Mouse (Mus musculus): Measurements from ENCODE around the gene Leo1. TPM values are rescaled to one million over a fixed set of nuclear protein-coding genes. Genes with fewer than 3 reads are reported as not detected.
A peak's percentile ranks its signal among the peaks of the same experiment; 100 is the strongest.

Leo1 gene
- total RNA-seq, 1 experiment: 66.2 TPM

GRCm38 (mm10) chr9:75504311-75504710 lies 63.0 kb downstream of the Leo1 start:
- in situ Hi-C loops (cut with MboI; ENCODE audit: low sequenced_read_pairs in 2 of 2, unreplicated experiment in 2 of 2): no loop called here
- H3K4me1 ChIP-seq (ENCODE audit: control insufficient read depth in 2 of 2, insufficient read depth in 2 of 2, low read length in 2 of 2, poor library complexity in 1 of 2): no peaks in the 10 kb centered on the region
- TF ChIP-seq MAFK (IDR thresholded peaks at IDR 0.05; ENCODE audit: insufficient read depth, low read depth, low read length): no peak
- H3K36me3 ChIP-seq (ENCODE audit: control insufficient read depth, insufficient read depth, low read length, poor library complexity, severe bottlenecking): peaks cover 7% of the 10 kb centered on the region; the same call in 1 of the 2 replicates
- H3K9me3 ChIP-seq (ENCODE audit: control insufficient read depth, insufficient read depth, low read depth, low read length): no peaks in the 10 kb centered on the region
- no peak overlapping the region for H3K27ac ChIP-seq (ENCODE audit: insufficient read depth, low read depth, low read length, poor library complexity, severe bottlenecking)
- no peak for DNase-seq (ENCODE audit: low read depth, low spot score)
- no peak overlapping the region for H3K9ac ChIP-seq (ENCODE audit: insufficient read depth, low read depth, low read length, poor library complexity, severe bottlenecking)
- no peak overlapping the region for H3K4me3 ChIP-seq (ENCODE audit: insufficient read depth in 1 of 2, low read depth in 1 of 2, low read length in 2 of 2, poor library complexity in 1 of 2, severe bottlenecking in 1 of 2)

- peak; percentile 53; the same call in 1 of the 2 replicates for TF ChIP-seq MAFK (IDR thresholded peaks at IDR 0.05; ENCODE audit: insufficient read depth, low read depth, low read length)
- TF ChIP-seq HCFC1 (IDR thresholded peaks at IDR 0.05; ENCODE audit: borderline replicate concordance, insufficient read depth, low read length): no peak
- H3K36me3 ChIP-seq (ENCODE audit: control insufficient read depth, insufficient read depth, low read length, poor library complexity, severe bottlenecking): peaks cover 4% of the 10 kb centered on the region
Observed at GRCm38 (mm10) chr9:75511236-75511939, 70.1 kb downstream of the Leo1 start.

GRCm38 (mm10) chr9:75515464-75516113 lies 74.3 kb downstream of the Leo1 start:
- H3K36me3 ChIP-seq (ENCODE audit: control insufficient read depth, insufficient read depth, low read length, poor library complexity, severe bottlenecking): no peaks in the 10 kb centered on the region; the same call in 1 of the 2 replicates
- peak; percentile 59 for DNase-seq (ENCODE audit: low read depth, low spot score)
- in situ Hi-C loops (cut with MboI; ENCODE audit: low sequenced_read_pairs in 2 of 2, unreplicated experiment in 2 of 2): no loop called here
- no peaks in the 10 kb centered on the region for H3K4me1 ChIP-seq (ENCODE audit: control insufficient read depth in 2 of 2, insufficient read depth in 2 of 2, low read length in 2 of 2, poor library complexity in 1 of 2)
- no peak overlapping the region for H3K27ac ChIP-seq (ENCODE audit: insufficient read depth, low read depth, low read length, poor library complexity, severe bottlenecking)
- no peak overlapping the region for H3K4me3 ChIP-seq (ENCODE audit: insufficient read depth in 1 of 2, low read depth in 1 of 2, low read length in 2 of 2, poor library complexity in 1 of 2, severe bottlenecking in 1 of 2)
- no peak overlapping the region for H3K9ac ChIP-seq (ENCODE audit: insufficient read depth, low read depth, low read length, poor library complexity, severe bottlenecking)
- H3K9me3 ChIP-seq (ENCODE audit: control insufficient read depth, insufficient read depth, low read depth, low read length): no peaks in the 10 kb centered on the region
- TF ChIP-seq HCFC1 (IDR thresholded peaks at IDR 0.05; ENCODE audit: borderline replicate concordance, insufficient read depth, low read length): no peak
- no peak for TF ChIP-seq MAFK (IDR thresholded peaks at IDR 0.05; ENCODE audit: insufficient read depth, low read depth, low read length)
- TF ChIP-seq CHD2 (IDR thresholded peaks at IDR 0.05; ENCODE audit: low read depth, low read length): no peak
- peak; percentile 41; the same call in 1 of the 2 replicates for TF ChIP-seq ZC3H11A (IDR thresholded peaks at IDR 0.05; ENCODE audit: borderline replicate concordance, low read depth, low read length)
- TF ChIP-seq ZNF384 (IDR thresholded peaks at IDR 0.05; ENCODE audit: low read depth, low read length): no peak

More at GRCm38 (mm10) chr9:75511236-75511939, 70.1 kb downstream of the Leo1 start:
- H3K4me3 ChIP-seq (ENCODE audit: insufficient read depth in 1 of 2, low read depth in 1 of 2, low read length in 2 of 2, poor library complexity in 1 of 2, severe bottlenecking in 1 of 2): no peak overlapping the region
- H3K9ac ChIP-seq (ENCODE audit: insufficient read depth, low read depth, low read length, poor library complexity, severe bottlenecking): no peak overlapping the region
- no peaks in the 10 kb centered on the region for H3K9me3 ChIP-seq (ENCODE audit: control insufficient read depth, insufficient read depth, low read depth, low read length)
- no peak overlapping the region for H3K27ac ChIP-seq (ENCODE audit: insufficient read depth, low read depth, low read length, poor library complexity, severe bottlenecking)
- in situ Hi-C loops (cut with MboI; ENCODE audit: low sequenced_read_pairs in 2 of 2, unreplicated experiment in 2 of 2): no loop called here
- no peak for DNase-seq (ENCODE audit: low read depth, low spot score)
- H3K4me1 ChIP-seq (ENCODE audit: control insufficient read depth in 2 of 2, insufficient read depth in 2 of 2, low read length in 2 of 2, poor library complexity in 1 of 2): no peaks in the 10 kb centered on the region

Other genes with a start within 250 kb of the Leo1 start
- gene Myo5c, start 209.5 kb upstream of the Leo1 start, total RNA-seq (2012; rRNA removed): 7.5 and 7.6 TPM in 2 replicates
- 5.7 and 6.7 TPM in 2 replicates for gene Gnb5, start 135.2 kb upstream of the Leo1 start, total RNA-seq (2012; rRNA removed)
- gene Bcl2l10, start 93.8 kb upstream of the Leo1 start, total RNA-seq (2012; rRNA removed): 0.71 and 1.1 TPM in 2 replicates
- gene Mapk6, start 31.5 kb upstream of the Leo1 start, total RNA-seq (2012; rRNA removed): 81.8 and 85.9 TPM in 2 replicates
- gene Tmod3, start 118.1 kb downstream of the Leo1 start, total RNA-seq (2012; rRNA removed): 23.6 and 36.4 TPM in 2 replicates
- 6.1 and 6.3 TPM in 2 replicates for gene Tmod2, start 169.8 kb downstream of the Leo1 start, total RNA-seq (2012; rRNA removed)
- gene Lysmd2, start 184.2 kb downstream of the Leo1 start, total RNA-seq (2012; rRNA removed): 4.2 and 6.3 TPM in 2 replicates
- 0.48 and 0.76 TPM in 2 replicates for gene Scg3, start 242.5 kb downstream of the Leo1 start, total RNA-seq (2012; rRNA removed)